Mouse (Mus musculus) CD4-positive, CD25-positive, alpha-beta regulatory T cell (primary cell): ENCODE data around the gene Zbtb4. TPM values are rescaled to one million over a fixed set of nuclear protein-coding genes. Genes with fewer than 3 reads are reported as not detected.

Experiments used
- polyA plus RNA-seq: library from polyadenylated mRNA; unstranded; fragments of 100-300 nt; shearing (Covaris generic); gene quantifications from one replicate; pipeline ENCODE4 v1.2.1, GENCODE M21; 2017

Zbtb4 gene
- 5.5 TPM for polyA plus RNA-seq

GRCm38 (mm10) chr11:69765221-69766125 is at the start of gene Zbtb4:
TSS of gene Zbtb4 (plus strand) at chr11:69765912.

DNA sequence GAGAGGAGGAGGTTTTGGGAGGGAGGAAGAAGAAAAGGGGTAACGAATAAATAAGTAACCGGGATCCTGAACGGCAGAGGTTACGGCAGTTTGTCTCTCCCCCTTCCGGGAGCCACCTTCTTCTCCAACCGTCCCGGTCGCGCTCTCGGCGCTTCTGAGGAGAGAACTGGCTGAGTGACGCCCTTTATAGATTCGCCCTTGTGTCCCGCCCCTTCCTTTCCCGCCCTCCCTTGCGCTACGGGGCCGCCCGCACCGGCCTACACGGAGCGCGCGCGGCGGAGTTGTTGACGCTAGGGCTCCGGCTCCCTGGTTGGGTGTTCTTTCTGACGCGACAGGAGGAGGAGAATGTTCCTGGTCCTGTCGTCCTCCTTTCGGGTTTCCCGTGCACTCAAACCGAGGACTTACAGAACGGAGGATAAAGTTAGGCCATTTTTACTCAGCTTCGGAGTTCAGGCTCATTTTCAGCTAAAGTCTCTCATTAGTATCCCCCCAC is 7.2 kb upstream of the Zbtb4 start, which contains the start of gene Polr2a:
TSS of gene Polr2a (minus strand) at position 160 of the 493 bp plus-strand sequence.

GRCm38 (mm10) chr11:69761868-69762267 is 3.8 kb upstream of the Zbtb4 start, which contains the start of gene Slc35g3:
TSS of gene Slc35g3 (minus strand) at chr11:69761968.

DNA sequence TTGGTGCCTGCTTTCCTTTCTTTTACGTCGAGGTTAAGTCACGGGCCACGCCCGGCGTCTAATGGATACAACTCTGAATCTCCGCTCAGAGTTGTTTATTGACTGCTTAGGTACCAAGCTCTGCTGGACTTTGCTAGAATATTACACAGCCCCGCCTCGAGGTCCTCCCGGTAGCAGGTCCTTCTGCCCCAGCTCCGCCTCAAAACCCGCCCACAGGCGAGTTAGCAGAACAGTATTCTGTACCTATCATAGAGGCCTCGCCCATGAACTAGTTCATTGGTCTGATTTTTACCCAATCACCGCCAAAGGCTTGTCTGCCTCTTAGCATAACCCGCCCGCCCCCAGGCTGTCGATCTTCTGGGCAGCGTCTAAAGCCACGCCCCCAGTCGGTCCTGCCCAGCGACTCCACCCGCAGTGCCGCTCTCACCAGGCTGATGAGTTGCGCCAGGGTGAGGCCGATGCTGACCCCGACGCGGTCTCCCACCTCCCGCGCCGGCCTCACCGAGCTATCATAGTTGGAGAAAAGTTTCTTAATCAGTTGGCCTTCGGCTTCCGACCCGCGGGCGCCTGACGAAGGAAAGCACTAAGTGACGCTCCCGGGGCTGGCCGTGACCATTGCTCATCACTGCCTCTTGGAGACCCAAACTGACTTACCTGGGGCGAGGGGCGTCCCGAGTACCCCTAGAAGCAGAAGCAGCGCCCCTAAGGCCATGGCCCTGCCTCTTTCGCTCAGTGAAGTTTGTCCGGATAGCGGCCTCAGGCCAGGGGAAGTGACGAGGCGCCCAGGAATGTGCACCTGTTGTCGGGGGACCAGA is 29.7 kb downstream of the Zbtb4 start, which contains the start of gene Chrnb1:
TSS of gene Chrnb1 (minus strand) at position 776 of the 815 bp plus-strand sequence.

DNA sequence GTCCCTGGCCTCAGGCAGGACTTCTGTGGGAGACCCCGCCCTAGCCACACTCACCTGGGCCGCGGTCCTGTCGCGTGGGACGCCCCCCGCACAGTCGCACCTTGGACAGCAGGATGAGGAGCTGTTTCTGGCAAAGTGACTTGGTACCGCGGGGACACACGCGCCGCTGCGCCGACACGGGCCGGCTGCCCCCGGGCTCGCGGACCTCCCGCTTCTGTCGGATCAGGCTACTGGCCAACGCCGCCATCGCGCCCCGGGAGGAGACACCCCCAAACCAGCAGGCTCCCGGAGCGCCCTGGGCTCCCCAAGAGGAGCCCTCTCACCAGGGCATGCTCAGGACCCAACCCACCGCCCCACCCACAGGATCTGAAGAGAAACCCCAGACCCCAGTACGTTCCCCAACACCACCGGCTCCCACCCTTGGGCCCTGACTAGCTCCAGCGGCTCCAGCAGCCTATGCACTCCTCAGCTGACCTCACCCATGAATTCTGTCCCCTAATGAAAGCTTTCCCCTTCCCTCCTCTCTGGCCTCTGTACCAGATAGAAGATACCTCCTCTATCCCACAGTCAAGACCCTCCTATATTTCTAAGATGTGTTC is 35.8 kb downstream of the Zbtb4 start, which contains the start of gene Fgf11:
TSS of gene Fgf11 (minus strand) at position 479 of the 599 bp plus-strand sequence.

DNA sequence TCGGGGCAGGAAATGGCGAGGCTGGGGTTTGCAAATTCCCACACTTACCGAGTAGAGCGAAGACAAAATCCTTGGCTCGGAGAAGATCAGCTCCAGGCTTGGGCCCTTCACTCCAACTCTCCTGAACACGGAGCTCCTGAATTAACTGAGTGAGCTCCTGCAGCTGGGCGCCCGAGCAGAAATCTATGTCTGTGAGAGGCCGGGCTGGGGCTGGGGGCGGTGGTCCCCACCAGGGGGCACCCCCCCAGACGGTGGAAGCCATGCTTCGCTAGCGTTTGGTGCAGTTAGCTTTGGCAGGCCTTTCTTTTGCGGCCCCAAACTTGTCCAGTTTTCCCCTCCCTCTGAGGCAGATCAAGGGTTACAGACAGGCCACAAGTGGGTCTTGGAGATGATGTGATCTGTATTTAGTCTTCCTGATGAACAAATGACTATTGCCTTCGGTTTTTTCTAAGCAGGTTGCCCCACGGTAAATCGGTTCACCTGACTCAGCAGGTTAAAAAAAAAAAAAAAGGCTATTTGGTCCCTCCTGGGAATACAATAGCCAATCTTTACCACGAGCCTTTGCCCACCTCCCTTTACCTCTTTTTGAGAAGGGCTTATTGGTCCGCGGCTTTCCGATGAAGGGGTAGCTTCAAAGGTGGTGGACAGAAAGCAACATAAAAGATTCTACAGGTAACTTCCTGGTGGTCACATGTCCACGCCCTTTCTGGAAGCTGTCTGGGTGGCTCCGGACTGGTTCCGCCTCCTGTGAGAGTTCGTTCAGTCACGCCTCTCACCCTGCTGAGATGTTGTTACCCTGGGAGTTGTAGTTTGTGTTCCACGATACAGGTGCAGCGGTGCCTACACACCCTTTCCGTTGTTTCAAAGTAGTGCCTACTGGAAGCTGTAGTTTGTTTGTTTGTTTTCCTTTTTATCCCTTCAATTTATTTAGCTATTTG is 39.5 kb downstream of the Zbtb4 start, which contains the start of gene Tmem102:
TSS of gene Tmem102 (minus strand) at position 653 of the 938 bp plus-strand sequence.

DNA sequence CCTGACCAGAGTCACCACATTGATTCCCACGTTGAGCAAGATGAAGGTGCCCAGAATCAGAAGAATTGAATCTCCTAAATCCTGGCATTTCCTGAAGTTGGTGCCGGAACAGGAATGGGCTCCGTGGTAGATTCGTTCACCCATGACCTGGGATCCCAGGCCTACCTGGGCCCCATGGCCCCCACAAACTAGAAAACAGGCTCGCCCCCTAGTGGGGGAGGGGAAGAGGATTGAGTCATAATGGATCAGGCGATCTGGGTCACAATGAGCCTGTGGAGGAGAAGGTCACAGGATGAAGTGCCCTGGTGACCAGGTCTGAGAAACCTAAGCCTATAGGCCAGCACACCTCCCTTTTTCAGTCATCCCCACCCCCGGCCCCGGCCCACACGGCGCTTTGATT is 49.4 kb downstream of the Zbtb4 start, which contains the start of gene Gm39566:
TSS of gene Gm39566 (minus strand) at position 144 of the 400 bp plus-strand sequence.

GRCm38 (mm10) chr11:69818365-69818764 is 52.7 kb downstream of the Zbtb4 start, which contains the start of gene Spem2:
TSS of gene Spem2 (minus strand) at chr11:69818465.

GRCm38 (mm10) chr11:69822080-69822479 is 56.4 kb downstream of the Zbtb4 start, which contains the start of gene Spem1:
TSS of gene Spem1 (minus strand) at chr11:69822180.

Other genes with a start within 250 kb of the Zbtb4 start
- 0.01 TPM for gene Dnah2, start 216.8 kb upstream of the Zbtb4 start, polyA plus RNA-seq
- 0.47 TPM for gene Efnb3, start 205.7 kb upstream of the Zbtb4 start, polyA plus RNA-seq
- 25.6 TPM for gene Wrap53, start 185.7 kb upstream of the Zbtb4 start, polyA plus RNA-seq
- 239 TPM for gene Trp53, start 185.6 kb upstream of the Zbtb4 start, polyA plus RNA-seq
- gene Atp1b2, start 160.0 kb upstream of the Zbtb4 start, polyA plus RNA-seq: not detected
- gene Shbg, start 148.0 kb upstream of the Zbtb4 start, polyA plus RNA-seq: not detected
- gene Sat2, start 143.9 kb upstream of the Zbtb4 start, polyA plus RNA-seq: not detected
- gene Fxr2, start 132.9 kb upstream of the Zbtb4 start, polyA plus RNA-seq: 63.2 TPM
- gene Sox15, start 110.6 kb upstream of the Zbtb4 start, polyA plus RNA-seq: not detected
- gene Mpdu1, start 103.3 kb upstream of the Zbtb4 start, polyA plus RNA-seq: 66.0 TPM
- gene Cd68, start 99.8 kb upstream of the Zbtb4 start, polyA plus RNA-seq: 4.3 TPM
- gene Eif4a1, start 93.5 kb upstream of the Zbtb4 start, polyA plus RNA-seq: 654 TPM
- gene Senp3, start 83.8 kb upstream of the Zbtb4 start, polyA plus RNA-seq: 43.8 TPM
- not detected for gene Tnfsf13, start 80.1 kb upstream of the Zbtb4 start, polyA plus RNA-seq
- gene Tnfsf12, start 70.1 kb upstream of the Zbtb4 start, polyA plus RNA-seq: not detected
- not detected for gene Tnfsfm13, start 69.8 kb upstream of the Zbtb4 start, polyA plus RNA-seq
- 50.4 TPM for gene Polr2a, start 7.3 kb upstream of the Zbtb4 start, polyA plus RNA-seq
- gene Slc35g3, start 3.9 kb upstream of the Zbtb4 start, polyA plus RNA-seq: 0.12 TPM
- gene Chrnb1, start 30.0 kb downstream of the Zbtb4 start, polyA plus RNA-seq: 3.7 TPM
- not detected for gene Fgf11, start 35.9 kb downstream of the Zbtb4 start, polyA plus RNA-seq
- not detected for gene Tmem102, start 39.7 kb downstream of the Zbtb4 start, polyA plus RNA-seq
- gene Gm39566, start 49.4 kb downstream of the Zbtb4 start, polyA plus RNA-seq: not detected
- gene Spem2, start 52.6 kb downstream of the Zbtb4 start, polyA plus RNA-seq: not detected
- gene Spem1, start 56.3 kb downstream of the Zbtb4 start, polyA plus RNA-seq: not detected
- gene Nlgn2, start 71.9 kb downstream of the Zbtb4 start, polyA plus RNA-seq: 0.85 TPM
- 77.8 TPM for gene Tmem256, start 72.6 kb downstream of the Zbtb4 start, polyA plus RNA-seq
- 32.7 TPM for gene Plscr3, start 80.5 kb downstream of the Zbtb4 start, polyA plus RNA-seq
- not detected for gene Tnk1, start 92.8 kb downstream of the Zbtb4 start, polyA plus RNA-seq
- gene Tmem95, start 112.1 kb downstream of the Zbtb4 start, polyA plus RNA-seq: not detected
- 1.3 TPM for gene Kctd11, start 115.5 kb downstream of the Zbtb4 start, polyA plus RNA-seq
- 552 TPM for gene Acap1, start 129.6 kb downstream of the Zbtb4 start, polyA plus RNA-seq
- 4.4 TPM for gene 2810408A11Rik, start 135.1 kb downstream of the Zbtb4 start, polyA plus RNA-seq
- 7.7 TPM for gene Neurl4, start 135.2 kb downstream of the Zbtb4 start, polyA plus RNA-seq
- gene Gps2, start 148.0 kb downstream of the Zbtb4 start, polyA plus RNA-seq: 203 TPM
- gene Eif5a, start 156.0 kb downstream of the Zbtb4 start, polyA plus RNA-seq: 1,414 TPM
- not detected for gene Ybx2, start 169.9 kb downstream of the Zbtb4 start, polyA plus RNA-seq
- gene Slc2a4, start 182.3 kb downstream of the Zbtb4 start, polyA plus RNA-seq: not detected
- not detected for gene Cldn7, start 198.9 kb downstream of the Zbtb4 start, polyA plus RNA-seq
- 60.1 TPM for gene Ctdnep1, start 215.2 kb downstream of the Zbtb4 start, polyA plus RNA-seq
- 67.1 TPM for gene Elp5, start 216.6 kb downstream of the Zbtb4 start, polyA plus RNA-seq
- 380 TPM for gene Gabarap, start 225.2 kb downstream of the Zbtb4 start, polyA plus RNA-seq
- 88.2 TPM for gene Phf23, start 229.9 kb downstream of the Zbtb4 start, polyA plus RNA-seq
- 32.1 TPM for gene Dvl2, start 234.7 kb downstream of the Zbtb4 start, polyA plus RNA-seq
- 110 TPM for gene Acadvl, start 249.5 kb downstream of the Zbtb4 start, polyA plus RNA-seq